Mouse (Mus musculus): ENCODE data around the gene Gm31371. TPM values are rescaled to one million over a fixed set of nuclear protein-coding genes. Genes with fewer than 3 reads are reported as not detected.
"Not testable (repeated sequence)": the region's sequence is repeated elsewhere in the genome, so short reads cannot be mapped to it uniquely, and the experiment has no call there.

The Gm31371 gene
- not detected in 2 replicates for polyA plus RNA-seq (2015; fragmentation: Nextera tagmentation; extraction: Ambion mirVana)

DNA sequence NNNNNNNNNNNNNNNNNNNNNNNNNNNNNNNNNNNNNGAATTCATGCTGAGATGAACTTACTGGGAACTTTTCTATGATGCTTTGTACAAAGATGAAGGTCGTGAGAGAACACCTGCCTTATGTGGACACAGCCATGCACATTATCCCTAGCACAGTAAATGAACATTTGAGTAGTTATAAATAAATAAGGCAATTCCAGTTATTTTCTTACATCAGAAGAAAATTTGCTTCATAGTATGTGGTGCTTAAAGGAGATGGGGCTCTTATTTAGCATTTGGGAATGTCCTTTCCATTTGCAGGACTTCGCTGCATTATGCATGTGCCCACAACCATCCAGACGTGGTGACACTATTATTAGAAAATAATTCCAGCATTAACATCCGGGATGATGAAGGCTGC, at the start of gene Gm31371:
Gene Gm31371 (plus strand): TSS at position 301 of the 400 bp plus-strand sequence.
- 85% methylated on average over 3 of the region's 4 CpGs for WGBS

DNA sequence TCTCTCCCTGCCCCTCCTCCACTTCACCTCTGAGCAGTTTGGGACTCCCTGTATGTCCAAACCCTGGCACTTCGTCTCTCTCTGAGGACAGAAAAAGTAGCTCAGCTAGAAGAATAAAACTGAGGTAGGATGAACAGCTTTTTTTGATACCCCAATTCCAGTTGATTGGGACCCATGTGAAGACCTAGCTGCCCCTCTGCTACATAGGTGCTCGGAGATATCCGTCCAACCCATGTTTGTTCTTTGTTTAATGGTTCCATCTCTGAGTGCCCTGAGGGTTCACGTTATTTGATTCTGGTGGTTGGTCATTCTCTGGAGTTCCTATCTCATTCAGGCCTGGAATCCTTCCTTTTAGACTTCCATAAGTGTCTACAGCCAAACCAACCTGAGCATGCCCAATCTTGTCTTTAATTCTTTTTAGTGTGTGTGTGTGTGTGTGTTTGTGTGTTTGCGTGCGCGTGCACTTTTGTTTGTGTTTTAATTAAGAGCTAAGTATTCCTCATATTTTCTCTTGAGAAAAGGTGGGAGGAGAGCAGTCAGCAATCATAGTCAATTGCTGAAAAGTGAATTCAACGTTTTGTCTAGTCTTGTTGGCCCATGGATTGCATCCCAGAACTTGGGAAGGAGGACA, 3.3 kb downstream of the Gm31371 start:
- H3K9ac ChIP-seq; H3K36me3 ChIP-seq; H3K4me3 ChIP-seq; H3K4me2 ChIP-seq; H3K9me3 ChIP-seq; H3K4me1 ChIP-seq (replicated peaks); H3K27ac ChIP-seq; H3K27me3 ChIP-seq; ATAC-seq (ENCODE audit: low FRiP score): not testable (repeated sequence)
- WGBS: 90% methylated on average over 7 of the region's 8 CpGs

More for the DNA sequence above, at the start of gene Gm31371:
- not testable (repeated sequence) for H3K4me1 ChIP-seq (replicated peaks); H3K27ac ChIP-seq; H3K36me3 ChIP-seq; ATAC-seq (ENCODE audit: low FRiP score); H3K4me3 ChIP-seq; H3K4me2 ChIP-seq; H3K9ac ChIP-seq; H3K9me3 ChIP-seq; H3K27me3 ChIP-seq

DNA sequence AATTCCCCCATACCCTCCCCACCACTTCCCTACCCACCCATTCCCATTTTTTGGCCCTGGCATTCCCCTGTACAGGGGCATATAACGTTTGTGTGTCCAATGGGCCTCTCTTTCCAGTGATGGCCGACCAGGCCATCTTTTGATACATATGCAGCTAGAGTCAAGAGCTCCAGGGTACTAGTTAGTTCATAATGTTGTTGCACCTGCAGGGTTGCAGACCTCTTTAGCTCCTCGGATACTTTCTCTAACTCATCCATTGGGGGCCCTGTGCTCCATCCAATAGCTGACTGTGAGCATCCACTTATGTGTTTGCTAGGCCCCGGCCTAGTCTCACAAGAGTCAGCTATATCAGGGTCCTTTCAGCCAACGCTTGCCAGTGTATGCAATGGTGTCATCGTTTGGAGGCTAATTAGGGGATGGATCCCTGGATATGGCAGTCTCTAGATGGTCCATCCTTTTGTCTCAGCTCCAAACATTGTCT, 5.7 kb downstream of the Gm31371 start:
- H3K27me3 ChIP-seq; H3K9ac ChIP-seq; ATAC-seq (ENCODE audit: low FRiP score); H3K4me2 ChIP-seq; H3K4me3 ChIP-seq; H3K36me3 ChIP-seq; H3K27ac ChIP-seq; H3K4me1 ChIP-seq (replicated peaks); H3K9me3 ChIP-seq: not testable (repeated sequence)
- 85% methylated on average over 5 of the region's 6 CpGs for WGBS

DNA sequence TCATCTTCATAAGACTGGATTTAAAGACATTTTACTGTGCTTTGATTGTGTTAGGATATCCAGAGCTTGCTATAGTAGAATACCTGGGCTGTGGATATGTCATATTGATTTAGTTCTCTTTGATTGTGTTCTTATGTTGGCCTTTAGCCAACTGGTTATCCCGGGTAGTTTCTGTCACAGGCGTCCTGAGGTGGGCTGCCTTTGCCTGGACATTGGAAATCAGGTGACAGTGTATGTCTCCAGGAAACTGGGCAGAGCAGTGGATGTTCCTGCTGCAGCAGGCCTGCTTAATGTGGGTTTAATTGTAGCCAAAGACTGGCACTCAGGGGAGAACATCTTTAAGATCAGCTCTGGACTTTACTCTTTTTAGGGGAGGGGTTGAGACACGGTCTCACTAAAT, 15.9 kb downstream of the Gm31371 start:
- WGBS: 86% methylated on average over 2 of the region's 3 CpGs
- not testable (repeated sequence) for H3K36me3 ChIP-seq; H3K27me3 ChIP-seq; H3K4me1 ChIP-seq (replicated peaks); H3K4me2 ChIP-seq; ATAC-seq (ENCODE audit: low FRiP score); H3K27ac ChIP-seq; H3K9ac ChIP-seq; H3K9me3 ChIP-seq; H3K4me3 ChIP-seq

DNA sequence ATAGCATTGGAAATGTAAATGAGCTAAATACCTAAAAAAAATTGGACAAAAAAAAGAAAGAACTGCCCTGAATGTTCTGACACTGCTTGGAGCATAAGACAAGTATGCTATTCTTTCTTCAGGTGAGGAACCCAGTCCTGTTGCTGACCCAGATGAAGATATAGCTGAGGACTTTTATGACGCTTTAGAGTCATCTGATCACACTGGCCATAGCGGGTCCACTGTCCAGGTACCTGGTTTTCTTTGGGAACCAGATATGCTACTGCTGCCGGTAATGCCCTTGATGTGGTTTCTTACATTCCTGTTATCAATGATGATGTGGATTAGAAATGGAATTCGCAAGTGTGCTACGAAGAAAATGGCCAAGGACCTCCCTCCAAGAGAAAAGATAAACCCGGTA, 31.1 kb downstream of the Gm31371 start:
- WGBS: 100% methylated on average over 1 of the region's 6 CpGs
- not testable (repeated sequence) for H3K27ac ChIP-seq; H3K4me3 ChIP-seq; H3K27me3 ChIP-seq; H3K36me3 ChIP-seq; H3K9ac ChIP-seq; H3K4me1 ChIP-seq (replicated peaks); ATAC-seq (ENCODE audit: low FRiP score); H3K4me2 ChIP-seq; H3K9me3 ChIP-seq

DNA sequence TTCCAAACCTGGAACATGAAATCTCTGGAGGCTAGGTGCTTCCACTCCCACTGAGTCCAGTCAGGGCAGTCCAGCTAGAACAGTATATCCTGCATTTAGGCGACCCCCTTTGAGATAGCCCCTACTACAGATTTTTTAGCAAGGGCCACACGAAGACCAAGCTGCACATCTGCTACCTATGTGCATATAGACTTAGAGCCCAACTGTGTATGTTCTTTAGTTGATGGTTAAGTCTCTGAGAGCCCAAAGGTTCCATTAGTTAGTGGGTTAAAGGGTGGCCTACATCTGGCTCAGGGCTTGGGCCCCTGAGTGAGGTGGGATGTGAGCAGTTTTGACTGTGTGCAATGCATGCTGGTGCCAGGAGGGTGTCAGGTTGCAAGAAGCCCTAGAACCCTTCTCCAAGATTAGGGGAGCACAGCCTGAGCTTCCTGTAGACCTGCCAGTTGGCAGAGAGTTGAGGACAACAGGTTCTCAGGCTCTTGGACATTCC, 32.4 kb downstream of the Gm31371 start:
- H3K4me2 ChIP-seq; ATAC-seq (ENCODE audit: low FRiP score): not testable (repeated sequence)

DNA sequence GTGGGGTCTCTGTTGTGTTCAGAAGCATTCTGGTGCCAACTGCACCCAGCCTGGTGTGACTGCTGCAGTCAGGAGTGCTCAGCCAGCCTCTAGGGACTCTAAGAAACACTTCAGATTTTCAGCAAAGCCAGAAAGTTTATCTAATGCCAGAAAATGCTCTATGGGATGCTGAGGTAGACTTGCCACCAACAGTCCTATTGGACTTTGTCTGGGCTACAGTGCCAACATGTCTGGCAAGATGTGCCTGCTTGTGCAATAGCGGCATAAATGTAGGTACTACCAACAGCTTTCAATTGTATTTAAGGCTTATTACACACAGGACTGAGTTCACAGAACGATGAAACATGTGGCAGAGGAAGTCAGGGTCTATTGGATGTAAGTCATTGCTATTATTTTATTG, 57.7 kb downstream of the Gm31371 start:
- no peak overlapping the region for H3K9ac ChIP-seq
- no peaks in the 10 kb centered on the region for H3K36me3 ChIP-seq
- no peak overlapping the region for H3K4me3 ChIP-seq
- no peak overlapping the region for H3K4me2 ChIP-seq
- H3K27me3 ChIP-seq: no peaks in the 10 kb centered on the region
- H3K4me1 ChIP-seq (replicated peaks): no peaks in the 10 kb centered on the region
- ATAC-seq (ENCODE audit: low FRiP score): no peak
- H3K9me3 ChIP-seq: peaks cover 9% of the 10 kb centered on the region; the same call in 1 of the 2 replicates
- H3K27ac ChIP-seq: no peak overlapping the region
- WGBS: 75% methylated on average over 2 of the region's 2 CpGs

More for the DNA sequence above, 32.4 kb downstream of the Gm31371 start:
- not testable (repeated sequence) for H3K4me3 ChIP-seq; H3K36me3 ChIP-seq; H3K27me3 ChIP-seq; H3K4me1 ChIP-seq (replicated peaks); H3K9ac ChIP-seq; H3K27ac ChIP-seq; H3K9me3 ChIP-seq
- 62% methylated on average over 2 of the region's 2 CpGs for WGBS

DNA sequence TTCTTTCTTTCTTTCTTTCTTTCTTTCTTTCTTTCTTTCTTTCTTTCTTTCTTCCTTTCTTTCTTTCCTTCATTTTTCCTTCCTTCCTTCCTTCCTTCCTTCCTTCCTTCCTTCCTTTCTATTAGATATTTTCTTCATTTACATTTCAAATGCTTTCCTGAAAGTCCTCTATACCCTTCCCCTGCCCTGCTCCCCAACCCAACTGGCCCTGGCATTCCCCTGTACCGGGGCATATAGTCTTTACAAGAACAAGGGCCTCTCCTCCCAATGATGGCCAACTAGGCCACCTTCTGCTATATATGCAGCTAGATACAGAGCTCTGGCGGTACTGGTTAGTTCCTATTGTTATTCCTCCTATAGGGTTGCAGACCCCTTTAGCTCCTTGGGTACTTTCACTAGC, 60.6 kb downstream of the Gm31371 start:
- H3K4me1 ChIP-seq (replicated peaks); H3K9ac ChIP-seq; H3K4me3 ChIP-seq; H3K27me3 ChIP-seq; H3K4me2 ChIP-seq; H3K27ac ChIP-seq; H3K9me3 ChIP-seq; H3K36me3 ChIP-seq; ATAC-seq (ENCODE audit: low FRiP score): not testable (repeated sequence)
- WGBS: 81% methylated on average over 2 of the region's 2 CpGs

DNA sequence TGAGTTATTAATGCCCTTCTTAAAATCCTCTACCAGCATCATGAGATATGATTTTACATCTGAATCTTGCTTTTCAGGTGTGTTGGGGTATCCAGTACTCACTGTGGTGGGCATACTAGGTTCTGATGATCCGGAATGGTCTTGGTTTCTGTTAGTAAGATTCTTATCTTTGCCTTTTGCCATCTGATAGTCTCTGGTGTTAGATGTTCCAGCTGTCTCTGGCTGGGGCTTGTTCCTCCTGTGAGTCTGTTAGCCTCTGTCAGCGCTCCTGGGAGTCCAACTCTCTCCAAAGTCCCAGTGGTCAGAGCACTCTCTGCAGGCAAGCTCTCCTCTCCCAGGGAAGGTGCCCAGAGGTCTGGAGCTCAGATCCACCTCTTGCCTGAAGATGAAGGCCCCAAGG, 65.0 kb downstream of the Gm31371 start:
- not testable (repeated sequence) for H3K36me3 ChIP-seq; ATAC-seq (ENCODE audit: low FRiP score); H3K4me3 ChIP-seq; H3K9ac ChIP-seq; H3K27me3 ChIP-seq; H3K27ac ChIP-seq; H3K4me1 ChIP-seq (replicated peaks); H3K9me3 ChIP-seq; H3K4me2 ChIP-seq
- 59% methylated on average over 2 of the region's 2 CpGs for WGBS

DNA sequence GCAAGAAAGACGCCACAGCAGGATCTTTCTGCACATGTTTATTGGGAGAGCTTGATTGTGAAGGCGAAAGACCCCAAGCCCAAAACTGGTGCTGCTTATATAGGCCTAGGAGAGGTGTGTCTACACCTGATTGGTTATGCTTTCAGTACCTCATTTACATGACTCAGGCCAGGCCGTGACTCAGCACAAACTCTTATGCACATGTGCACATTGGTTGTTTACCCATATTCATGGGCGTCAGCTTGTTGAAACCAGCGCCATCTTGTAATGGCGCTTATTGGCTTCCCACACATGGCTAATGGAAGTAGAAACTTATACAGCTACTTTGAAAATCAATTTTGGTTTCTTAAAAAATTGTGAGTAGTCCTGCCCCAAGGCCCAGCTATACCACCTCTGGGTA, 72.0 kb downstream of the Gm31371 start:
- H3K9me3 ChIP-seq; H3K9ac ChIP-seq; ATAC-seq (ENCODE audit: low FRiP score); H3K27me3 ChIP-seq; H3K4me3 ChIP-seq; H3K4me1 ChIP-seq (replicated peaks); H3K4me2 ChIP-seq; H3K36me3 ChIP-seq; H3K27ac ChIP-seq: not testable (repeated sequence)
- 90% methylated on average over 6 of the region's 6 CpGs for WGBS

Other genes with a start within 250 kb of the Gm31371 start
- gene 4930467E23Rik, start 173.8 kb upstream of the Gm31371 start, polyA plus RNA-seq (2015; fragmentation: Nextera tagmentation; extraction: Ambion mirVana): not detected in 2 replicates

Measured in hindbrain, embryonic 13.5 days (tissue).